Mouse (Mus musculus): ENCODE measurements around the gene Gfpt2.
A peak's percentile ranks its signal among the peaks of the same experiment; 100 is the strongest.

Gene Gfpt2

GRCm38 (mm10) chr11:49840666-49841065 is 46.7 kb downstream of the Gfpt2 start:
- DNase-seq (ENCODE audit: low spot score in 2 of 2): no peak

- DNase-seq (ENCODE audit: low spot score in 2 of 2): no peak
Observed at GRCm38 (mm10) chr11:49841886-49842285, 47.9 kb downstream of the Gfpt2 start.

- DNase-seq (ENCODE audit: low spot score in 2 of 2): no peak
Observed at GRCm38 (mm10) chr11:49842718-49843117, 48.7 kb downstream of the Gfpt2 start.

GRCm38 (mm10) chr11:49844311-49844710 is 50.3 kb downstream of the Gfpt2 start:
- DNase-seq (ENCODE audit: low spot score in 2 of 2): no peak

- peak; percentile 49 to 63 for DNase-seq (ENCODE audit: low spot score in 2 of 2)
Observed at GRCm38 (mm10) chr11:49844969-49845368, 51.0 kb downstream of the Gfpt2 start.

GRCm38 (mm10) chr11:49845958-49846357 is 52.0 kb downstream of the Gfpt2 start:
- DNase-seq (ENCODE audit: low spot score in 2 of 2): no peak

GRCm38 (mm10) chr11:49846401-49847070 is 52.6 kb downstream of the Gfpt2 start, which contains the start of gene Mapk9:
TSS of gene Mapk9 (plus strand) at chr11:49846751.
- peak; percentile 94 to 98 for DNase-seq (ENCODE audit: low spot score in 2 of 2)

- peak in 1 of 2 experiments; percentile 29 for DNase-seq (ENCODE audit: low spot score in 2 of 2)
Observed at GRCm38 (mm10) chr11:49847071-49847810, 53.3 kb downstream of the Gfpt2 start.

GRCm38 (mm10) chr11:49847811-49848078 is 53.8 kb downstream of the Gfpt2 start:
- DNase-seq (ENCODE audit: low spot score in 2 of 2): no peak

GRCm38 (mm10) chr11:49848080-49848815 is 54.3 kb downstream of the Gfpt2 start:
- no peak for DNase-seq (ENCODE audit: low spot score in 2 of 2)

GRCm38 (mm10) chr11:49850331-49850730 is 56.4 kb downstream of the Gfpt2 start:
- no peak for DNase-seq (ENCODE audit: low spot score in 2 of 2)

- no peak for DNase-seq (ENCODE audit: low spot score in 2 of 2)
Observed at GRCm38 (mm10) chr11:49855144-49855543, 61.2 kb downstream of the Gfpt2 start.

GRCm38 (mm10) chr11:49861139-49861538 is 67.2 kb downstream of the Gfpt2 start:
- no peak for DNase-seq (ENCODE audit: low spot score in 2 of 2)

GRCm38 (mm10) chr11:49863926-49864325 is 69.9 kb downstream of the Gfpt2 start:
- DNase-seq (ENCODE audit: low spot score in 2 of 2): no peak

GRCm38 (mm10) chr11:49867320-49867719 is 73.3 kb downstream of the Gfpt2 start:
- no peak for DNase-seq (ENCODE audit: low spot score in 2 of 2)

GRCm38 (mm10) chr11:49869762-49870161 is 75.8 kb downstream of the Gfpt2 start:
- peak in 1 of 2 experiments; percentile 52 for DNase-seq (ENCODE audit: low spot score in 2 of 2)

- DNase-seq (ENCODE audit: low spot score in 2 of 2): peak in 1 of 2 experiments; percentile 67
Observed at GRCm38 (mm10) chr11:49871914-49872313, 77.9 kb downstream of the Gfpt2 start.

GRCm38 (mm10) chr11:49872779-49873178 is 78.8 kb downstream of the Gfpt2 start:
- DNase-seq (ENCODE audit: low spot score in 2 of 2): no peak

- peak in 1 of 2 experiments; percentile 53 for DNase-seq (ENCODE audit: low spot score in 2 of 2)
Observed at GRCm38 (mm10) chr11:49876948-49877817, 83.2 kb downstream of the Gfpt2 start.

- no peak for DNase-seq (ENCODE audit: low spot score in 2 of 2)
Observed at GRCm38 (mm10) chr11:49879950-49880642, 86.1 kb downstream of the Gfpt2 start.

- DNase-seq (ENCODE audit: low spot score in 2 of 2): no peak
Observed at GRCm38 (mm10) chr11:49883394-49883793, 89.4 kb downstream of the Gfpt2 start.
